Mouse (Mus musculus) kidney, embryonic 14.5 days (tissue): ENCODE data around the gene Ip6k1. TPM values are rescaled to one million over a fixed set of nuclear protein-coding genes. Genes with fewer than 3 reads are reported as not detected.

Experiments used
- ATAC-seq: fragments of 200-750 bp; cut with Nextera tagmentation; 2 replicates; pipeline ENCODE4 v1.8.0; 2017; ENCODE audit warnings: moderate number of reproducible peaks, mild to moderate bottlenecking, moderate TSS enrichment, moderate library complexity; ENCODE audit not compliant: low FRiP score, low TSS enrichment
- H3K27ac ChIP-seq: fragments of 300-500 bp; sonication (generic); 2 replicates; pipeline ENCODE4 v1.5.1; 2014; ENCODE audit warnings: low read depth, mild to moderate bottlenecking, low read length, moderate library complexity, mixed read lengths
- H3K27me3 ChIP-seq: fragments of 300-500 bp; sonication (generic); 2 replicates; pipeline ENCODE4 v1.6.1; 2014; ENCODE audit warnings: mild to moderate bottlenecking, low read length; ENCODE audit not compliant: control insufficient read depth, insufficient read depth
- H3K36me3 ChIP-seq: fragments of 300-500 bp; sonication (generic); 2 replicates; pipeline ENCODE4 v1.6.1; 2014; ENCODE audit warnings: low read length, mixed read lengths; ENCODE audit not compliant: control insufficient read depth, insufficient read depth
- H3K4me1 ChIP-seq: fragments of 300-500 bp; sonication (generic); 2 replicates; pipeline ENCODE4 v1.6.1; 2014; ENCODE audit warnings: low read length, mixed read lengths; ENCODE audit not compliant: control insufficient read depth, insufficient read depth
- H3K4me2 ChIP-seq: fragments of 300-500 bp; sonication (generic); replicated peaks from 2 replicates; pipeline ENCODE4 v1.6.1; 2014; ENCODE audit warnings: low read depth, mild to moderate bottlenecking, low read length
- H3K4me3 ChIP-seq: fragments of 300-500 bp; sonication (generic); 2 replicates; pipeline ENCODE4 v1.5.1; 2014; ENCODE audit warnings: mild to moderate bottlenecking, low read length
- H3K9ac ChIP-seq: fragments of 300-500 bp; sonication (generic); 2 replicates; pipeline ENCODE4 v1.6.1; 2014; ENCODE audit warnings: low read depth, mild to moderate bottlenecking, low read length, moderate library complexity
- H3K9me3 ChIP-seq: fragments of 300-500 bp; sonication (generic); 2 replicates; pipeline ENCODE4 v1.6.1; 2016; ENCODE audit warnings: low read length; ENCODE audit not compliant: control insufficient read depth
- WGBS: fragments of 180-500 bp; shearing (Covaris S2); extraction: QIAGEN DNeasy Blood & Tissue Kit; methylation state at CpG from one replicate; pipeline ENCODE4 v1.1.7; 2014; 5-methylcytosine and 5-hydroxymethylcytosine counted together
- polyA plus RNA-seq: library from polyadenylated mRNA; unstranded; fragments of >200 nt; fragmentation: Nextera tagmentation; extraction: Ambion mirVana; gene quantifications from 2 replicates; pipeline ENCODE4 v1.2.1, GENCODE M21; 2014

Ip6k1 gene
- polyA plus RNA-seq, 1 experiment from 2014 or later: 28.4 TPM

GRCm38 (mm10) chr9:108069529-108069928, 67.2 kb downstream of the Ip6k1 start:
- Histone ChIP-seq H3K4me1 (no peaks in the 10 kb centered on the region), H3K9ac (no peak overlapping the region), H3K4me3 (no peak overlapping the region), H3K9me3 (no peaks in the 10 kb centered on the region), H3K36me3 (peaks cover 40% of the 10 kb centered on the region), H3K27ac (no peak overlapping the region), H3K4me2 (no peak overlapping the region), H3K27me3 (no peaks in the 10 kb centered on the region)
- 86% methylated on average over 7 of the region's 7 CpGs for WGBS
- ATAC-seq: no peak

GRCm38 (mm10) chr9:108071801-108072200, 69.5 kb downstream of the Ip6k1 start:
- Histone ChIP-seq H3K27me3 (no peaks in the 10 kb centered on the region), H3K9me3 (no peaks in the 10 kb centered on the region), H3K9ac (no peak overlapping the region), H3K27ac (no peak overlapping the region), H3K4me3 (no peak overlapping the region), H3K36me3 (peaks cover 32% of the 10 kb centered on the region), H3K4me1 (no peaks in the 10 kb centered on the region), H3K4me2 (no peak overlapping the region)
- ATAC-seq: no peak
- WGBS: 91% methylated on average over 4 of the region's 4 CpGs

GRCm38 (mm10) chr9:108072481-108072924, 70.2 kb downstream of the Ip6k1 start:
- Histone ChIP-seq H3K4me2 (no peak overlapping the region), H3K27me3 (no peaks in the 10 kb centered on the region), H3K27ac (no peak overlapping the region), H3K4me3 (no peak overlapping the region), H3K4me1 (no peaks in the 10 kb centered on the region), H3K9me3 (no peaks in the 10 kb centered on the region), H3K36me3 (peaks cover 25% of the 10 kb centered on the region), H3K9ac (no peak overlapping the region)
- ATAC-seq: no peak
- 71% methylated on average over 9 of the region's 9 CpGs for WGBS

- Histone ChIP-seq H3K27me3 (no peaks in the 10 kb centered on the region), H3K9ac (no peak overlapping the region), H3K27ac (no peak overlapping the region), H3K36me3 (peaks cover 25% of the 10 kb centered on the region), H3K9me3 (no peaks in the 10 kb centered on the region), H3K4me2 (no peak overlapping the region), H3K4me1 (peaks cover 7% of the 10 kb centered on the region; the same call in 1 of the 2 replicates), H3K4me3 (no peak overlapping the region)
- 58% methylated on average over 7 of the region's 7 CpGs for WGBS
- no peak for ATAC-seq
Observed at GRCm38 (mm10) chr9:108073141-108073930, 71.0 kb downstream of the Ip6k1 start.

GRCm38 (mm10) chr9:108080168-108080567, 77.9 kb downstream of the Ip6k1 start, which contains the start of gene Mst1:
Gene Mst1 (plus strand): TSS chr9:108080436.
- 69% methylated on average over 5 of the region's 5 CpGs for WGBS
- Histone ChIP-seq H3K27ac (no peak within 1 kb of the TSS), H3K36me3 (peaks cover 6% of the 10 kb centered on the region), H3K9ac (peak within 1 kb of the TSS; percentile 94), H3K9me3 (no peaks in the 10 kb centered on the region), H3K4me2 (peak within 1 kb of the TSS; percentile 97), H3K4me1 (peaks cover 14% of the 10 kb centered on the region; the same call in 1 of the 2 replicates), H3K27me3 (peaks cover 20% of the 10 kb centered on the region), H3K4me3 (peak within 1 kb of the TSS; percentile 83)
- ATAC-seq: no peak

GRCm38 (mm10) chr9:108082549-108082948, 80.2 kb downstream of the Ip6k1 start:
- peak overlapping the region; percentile 34 for H3K4me2 ChIP-seq
- peaks cover 20% of the 10 kb centered on the region for H3K27me3 ChIP-seq
- peaks cover 14% of the 10 kb centered on the region; the same call in 1 of the 2 replicates for H3K4me1 ChIP-seq
- WGBS: 5% methylated on average over 19 of the region's 19 CpGs
- no peaks in the 10 kb centered on the region for H3K9me3 ChIP-seq
- H3K27ac ChIP-seq: no peak overlapping the region
- H3K4me3 ChIP-seq: peak overlapping the region; percentile 24; the same call in 1 of the 2 replicates
- peak overlapping the region; percentile 28 for H3K9ac ChIP-seq
- ATAC-seq: no peak
- H3K36me3 ChIP-seq: peaks cover 29% of the 10 kb centered on the region

- H3K9ac ChIP-seq: peak within 1 kb of the TSS; percentile 28
- H3K27ac ChIP-seq: no peak within 1 kb of the TSS
- WGBS: 36% methylated on average over 12 of the region's 12 CpGs
- no peaks in the 10 kb centered on the region for H3K9me3 ChIP-seq
- H3K36me3 ChIP-seq: peaks cover 33% of the 10 kb centered on the region
- H3K4me1 ChIP-seq: peaks cover 10% of the 10 kb centered on the region; the same call in 1 of the 2 replicates
- H3K4me2 ChIP-seq: peak within 1 kb of the TSS; percentile 34
- H3K4me3 ChIP-seq: peak within 1 kb of the TSS; percentile 24; the same call in 1 of the 2 replicates
- ATAC-seq: no peak
- H3K27me3 ChIP-seq: peaks cover 20% of the 10 kb centered on the region
Observed at GRCm38 (mm10) chr9:108082988-108083431, 80.7 kb downstream of the Ip6k1 start, which contains the start of gene Rnf123. Gene Rnf123 (minus strand): TSS chr9:108083346.

GRCm38 (mm10) chr9:108083561-108083960, 81.3 kb downstream of the Ip6k1 start:
- Histone ChIP-seq H3K4me3 (no peak overlapping the region), H3K9me3 (no peaks in the 10 kb centered on the region), H3K36me3 (peaks cover 39% of the 10 kb centered on the region), H3K27ac (no peak overlapping the region), H3K9ac (no peak overlapping the region), H3K4me1 (peaks cover 4% of the 10 kb centered on the region; the same call in 1 of the 2 replicates), H3K27me3 (peaks cover 20% of the 10 kb centered on the region), H3K4me2 (no peak overlapping the region)
- no peak for ATAC-seq
- WGBS: 71% methylated on average over 6 of the region's 6 CpGs

GRCm38 (mm10) chr9:108085261-108085660, 83.0 kb downstream of the Ip6k1 start:
- Histone ChIP-seq H3K4me1 (no peaks in the 10 kb centered on the region; the same call in 1 of the 2 replicates), H3K27ac (no peak overlapping the region), H3K4me2 (no peak overlapping the region), H3K4me3 (no peak overlapping the region), H3K9ac (no peak overlapping the region), H3K9me3 (no peaks in the 10 kb centered on the region), H3K36me3 (peaks cover 56% of the 10 kb centered on the region), H3K27me3 (peaks cover 20% of the 10 kb centered on the region)
- 94% methylated on average over 4 of the region's 4 CpGs for WGBS
- ATAC-seq: no peak
